Mouse (Mus musculus) cerebellum, adult 2 months (tissue): ENCODE measurements around the gene Fhl2.

ENCODE experiments used
- CTCF ChIP-seq: fragments of 200-500 bp; IDR thresholded peaks from 2 replicates; pipeline ENCODE4 v1.5.1; 2011; ENCODE audit warnings: low read depth, mild to moderate bottlenecking, control low read depth, low read length, moderate library complexity, borderline replicate concordance; ENCODE audit not compliant: insufficient read depth
- POLR2A ChIP-seq: fragments of 200-500 bp; IDR thresholded peaks from 2 replicates; pipeline ENCODE4 v1.6.1; 2011; ENCODE audit warnings: low read length, control low read depth, borderline replicate concordance; ENCODE audit not compliant: insufficient read depth

- no peak for TF ChIP-seq POLR2A
- TF ChIP-seq CTCF: no peak
Observed at GRCm38 (mm10) chr1:43178378-43178777, 18.4 kb downstream of the Fhl2 start.
